Mouse (Mus musculus) spleen, postnatal 10 days (tissue): Measurements from ENCODE around the gene Ccnd3.

Source experiments
- DNase-seq, 2 experiments: peaks; one replicate each; pipeline ENCODE4 v3.0.0; 2021 to 2022; ENCODE audit warnings: low spot score in 2 of 2

The Ccnd3 gene

GRCm38 (mm10) chr17:47504941-47505346, at the start of gene Ccnd3:
TSS of gene Ccnd3 (plus strand) at chr17:47505051.
- peak; percentile 71 to 83 for DNase-seq

- no peak for DNase-seq
Measured at GRCm38 (mm10) chr17:47458310-47458709, 46.5 kb upstream of the Ccnd3 start.

- no peak for DNase-seq
Measured at GRCm38 (mm10) chr17:47458936-47459335, 45.9 kb upstream of the Ccnd3 start.

GRCm38 (mm10) chr17:47459341-47459919, 45.4 kb upstream of the Ccnd3 start:
- no peak for DNase-seq

- DNase-seq: no peak
Measured at GRCm38 (mm10) chr17:47461688-47462087, 43.2 kb upstream of the Ccnd3 start.

- DNase-seq: no peak
Measured at GRCm38 (mm10) chr17:47462209-47462608, 42.6 kb upstream of the Ccnd3 start.

- DNase-seq: no peak
Measured at GRCm38 (mm10) chr17:47462728-47463388, 42.0 kb upstream of the Ccnd3 start.

GRCm38 (mm10) chr17:47464248-47464965, 40.4 kb upstream of the Ccnd3 start:
- DNase-seq: no peak

- no peak for DNase-seq
Measured at GRCm38 (mm10) chr17:47465016-47465415, 39.8 kb upstream of the Ccnd3 start.

GRCm38 (mm10) chr17:47466284-47466683, 38.6 kb upstream of the Ccnd3 start:
- DNase-seq: no peak

- DNase-seq: no peak
Measured at GRCm38 (mm10) chr17:47467659-47468058, 37.2 kb upstream of the Ccnd3 start.

- DNase-seq: no peak
Measured at GRCm38 (mm10) chr17:47468063-47468462, 36.8 kb upstream of the Ccnd3 start.

GRCm38 (mm10) chr17:47468466-47468865, 36.4 kb upstream of the Ccnd3 start:
- DNase-seq: peak; percentile 19 to 54

- no peak for DNase-seq
Measured at GRCm38 (mm10) chr17:47469642-47470041, 35.2 kb upstream of the Ccnd3 start.

- DNase-seq: no peak
Measured at GRCm38 (mm10) chr17:47470121-47470520, 34.7 kb upstream of the Ccnd3 start.

- DNase-seq: no peak
Measured at GRCm38 (mm10) chr17:47470686-47471085, 34.2 kb upstream of the Ccnd3 start.

- DNase-seq: no peak
Measured at GRCm38 (mm10) chr17:47472435-47473350, 32.2 kb upstream of the Ccnd3 start.

GRCm38 (mm10) chr17:47473434-47473974, 31.3 kb upstream of the Ccnd3 start:
- DNase-seq: peak; percentile 61 to 80

- no peak for DNase-seq
Measured at GRCm38 (mm10) chr17:47474250-47474649, 30.6 kb upstream of the Ccnd3 start.

- DNase-seq: no peak
Measured at GRCm38 (mm10) chr17:47475181-47475580, 29.7 kb upstream of the Ccnd3 start.

- peak; percentile 32 to 70 for DNase-seq
Measured at GRCm38 (mm10) chr17:47475714-47476113, 29.1 kb upstream of the Ccnd3 start.

- DNase-seq: no peak
Measured at GRCm38 (mm10) chr17:47479887-47480286, 25.0 kb upstream of the Ccnd3 start.
